Comparison of ENCODE assay signal across 9 mouse cellular contexts in the genomic region with DNA sequence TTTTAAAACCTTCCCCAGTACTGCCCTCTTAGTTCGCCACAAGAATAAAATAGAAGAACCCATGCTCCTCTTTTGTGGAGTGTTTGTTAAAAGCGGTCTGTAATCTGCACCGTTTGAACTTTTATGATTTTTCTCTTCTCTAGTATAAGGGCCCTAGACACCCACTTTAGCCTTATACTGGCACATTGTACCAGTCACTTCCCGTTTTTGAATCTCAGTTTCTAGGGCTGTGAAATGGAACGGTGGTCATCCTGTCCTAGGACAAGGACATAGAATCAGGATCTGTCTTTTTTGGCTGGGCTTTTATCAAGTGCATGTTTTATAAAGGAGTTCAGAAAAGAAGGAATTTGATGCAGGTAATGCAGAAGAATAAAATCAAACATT. TPM values are rescaled to one million over a fixed set of nuclear protein-coding genes. Genes with fewer than 3 reads are reported as not detected.
DNase-seq lines count a peak whose midpoint lies in the region; ATAC-seq and TF ChIP-seq lines count a peak whose summit lies in the region.
"Had no signal": no experiment of that assay in that cellular context is flagged by ENCODE, and none has a peak within 500 bp of the region (broad histone marks: within the 10 kb centered on the region; RNA-seq: fewer than 3 reads in every experiment).

No protein-coding gene starts in this region.

- peaks cover 20% of the 10 kb centered on the region for H3K4me1 ChIP-seq in heart, embryonic 16.5 days (ENCODE audit: control insufficient read depth, insufficient read depth, low read length)
- peaks cover 6 to 8% of the 10 kb centered on the region in 2 experiments for H3K4me1 ChIP-seq in MEL (ENCODE audit: control insufficient read depth in 1 of 2, insufficient read depth in 2 of 2, low read length in 2 of 2)
- peaks cover 7% of the 10 kb centered on the region for H3K4me1 ChIP-seq in heart, postnatal 0 days (ENCODE audit: control insufficient read depth, insufficient read depth)

- H3K4me2 ChIP-seq in heart, embryonic 16.5 days (ENCODE audit: low read depth, low read length): peak overlapping the region; percentile 77
- peak overlapping the region; percentile 67 for H3K4me2 ChIP-seq in heart, postnatal 0 days (ENCODE audit: low read depth, low read length)

- no peak for ATAC-seq in heart, embryonic 16.5 days (replicated peaks; ENCODE audit: extremely low read depth, insufficient read depth, low FRiP score)
- ATAC-seq in heart, postnatal 0 days (ENCODE audit: insufficient read depth, low read depth): no peak
- ATAC-seq in granulocyte monocyte progenitor cell, adult 5-6 weeks (replicated peaks; ENCODE audit: poor library complexity, severe bottlenecking): no peak

- 5% methylated on average over 5 of the region's 5 CpGs for WGBS in heart, embryonic 16.5 days
- WGBS in heart, postnatal 0 days: 9% methylated on average over 5 of the region's 5 CpGs
- WGBS in macrophage (ENCODE audit: missing documents): 3% methylated on average over 5 of the region's 5 CpGs

- TF ChIP-seq CTCF in MEL (IDR thresholded peaks at IDR 0.05 in 2 of 3, conservative IDR thresholded peaks at IDR 0.05 in 1 of 3; ENCODE audit: control insufficient read depth in 1 of 3, insufficient read depth in 1 of 3, low read depth in 2 of 3, low read length in 3 of 3, poor library complexity in 1 of 3, severe bottlenecking in 1 of 3): no peak
- TF ChIP-seq CTCF in heart, postnatal 0 days (IDR thresholded peaks at IDR 0.05; ENCODE audit: low read depth): no peak

- H3K4me3 ChIP-seq in heart, embryonic 16.5 days (ENCODE audit: low read length): peak overlapping the region; percentile 84
- peak overlapping the region; percentile 86 for H3K4me3 ChIP-seq in MEL (ENCODE audit: control insufficient read depth in 1 of 2, insufficient read depth in 1 of 2, low read depth in 2 of 2, low read length in 2 of 2)
- H3K4me3 ChIP-seq in heart, postnatal 0 days (ENCODE audit: low read depth, low read length): peak overlapping the region; percentile 65
- peak overlapping the region; percentile 78 for H3K4me3 ChIP-seq in macrophage (ENCODE audit: inconsistent target)

- peak overlapping the region; percentile 96 for H3K27ac ChIP-seq in heart, embryonic 16.5 days (ENCODE audit: low read length)
- H3K27ac ChIP-seq in MEL (ENCODE audit: control insufficient read depth, low read depth, low read length) (peak overlapping the region; percentile 83), macrophage (peak overlapping the region; percentile 90)
- peak overlapping the region; percentile 88 for H3K27ac ChIP-seq in heart, postnatal 0 days (ENCODE audit: low read depth)

- TF ChIP-seq RAD21 in MEL (IDR thresholded peaks at IDR 0.05; ENCODE audit: low read depth, low read length): no peak

- no peak for DNase-seq in heart, postnatal 10 days
- DNase-seq in MEL (ENCODE audit: low read depth, low spot score): no peak
- peak; percentile 77 for DNase-seq in heart, postnatal 0 days (ENCODE audit: low spot score)
- DNase-seq in testis, postnatal 10 days (ENCODE audit: low spot score): no peak
- no peak for DNase-seq in right cerebral cortex, adult 18-20 months

- no peak for TF ChIP-seq EP300 in MEL (IDR thresholded peaks at IDR 0.05; ENCODE audit: low read depth in 1 of 2, low read length in 2 of 2)
- no peak for TF ChIP-seq EP300 in heart, postnatal 0 days (IDR thresholded peaks at IDR 0.05; ENCODE audit: low read depth)

- no peaks in the 10 kb centered on the region for H3K27me3 ChIP-seq in heart, embryonic 16.5 days (ENCODE audit: control insufficient read depth, insufficient read depth, low read length)
- no peaks in the 10 kb centered on the region for H3K27me3 ChIP-seq in MEL (ENCODE audit: control insufficient read depth in 1 of 2, insufficient read depth in 2 of 2, low read length in 2 of 2)
- H3K27me3 ChIP-seq in heart, postnatal 0 days (ENCODE audit: control insufficient read depth, insufficient read depth, low read length): no peaks in the 10 kb centered on the region

- peaks cover 2% of the 10 kb centered on the region; the same call in 1 of the 2 replicates for H3K79me2 ChIP-seq in MEL (ENCODE audit: control insufficient read depth, insufficient read depth, low read length, poor library complexity)
- peaks cover 44% of the 10 kb centered on the region for H3K79me2 ChIP-seq in macrophage (ENCODE audit: inconsistent target)

- no peak for TF ChIP-seq POLR2A in MEL (IDR thresholded peaks at IDR 0.05; ENCODE audit: control insufficient read depth in 1 of 2, insufficient read depth in 1 of 2, low read depth in 1 of 2, low read length in 2 of 2, poor library complexity in 1 of 2)

- intact Hi-C loops in heart, postnatal 10 days (cut with DNase I): no loop called here

- no peaks in the 10 kb centered on the region for H3K9me3 ChIP-seq in heart, embryonic 16.5 days (replicated peaks; ENCODE audit: control insufficient read depth, low read length)
- no peaks in the 10 kb centered on the region for H3K9me3 ChIP-seq in MEL (replicated peaks; ENCODE audit: insufficient read depth, low read length)
- H3K9me3 ChIP-seq in heart, postnatal 0 days (replicated peaks; ENCODE audit: control insufficient read depth, low read length): no peaks in the 10 kb centered on the region

- peaks cover 3% of the 10 kb centered on the region for H3K36me3 ChIP-seq in heart, embryonic 16.5 days (ENCODE audit: control insufficient read depth, insufficient read depth)
- peaks cover 0 to 6% of the 10 kb centered on the region in 2 experiments; a peak in 2 of 4 replicates for H3K36me3 ChIP-seq in MEL (ENCODE audit: control insufficient read depth in 1 of 2, insufficient read depth in 2 of 2, low read length in 2 of 2)
- H3K36me3 ChIP-seq in heart, postnatal 0 days (replicated peaks; ENCODE audit: control insufficient read depth, insufficient read depth, low read length): peaks cover 18% of the 10 kb centered on the region
- peaks cover 20% of the 10 kb centered on the region for H3K36me3 ChIP-seq in macrophage (ENCODE audit: inconsistent target)

- H3K9ac ChIP-seq in heart, embryonic 16.5 days (ENCODE audit: low read length): peak overlapping the region; percentile 86
- H3K9ac ChIP-seq in MEL (ENCODE audit: control insufficient read depth, low read depth, low read length, poor library complexity, severe bottlenecking): peak overlapping the region; percentile 81
- H3K9ac ChIP-seq in heart, postnatal 0 days (replicated peaks; ENCODE audit: low read depth, low read length): peak overlapping the region; percentile 57

RNA-seq across cellular contexts. Expression of gene Casp9, which starts 0.7 kb away (rescaled TPM):
- 17.1 and 19.3 TPM in 2 replicates for polyA plus RNA-seq in heart, embryonic 16.5 days (2015; fragmentation: Nextera tagmentation; extraction: Ambion mirVana)
- total RNA-seq in heart, postnatal 10 days (2021): 10 to 100 TPM; 10.5 to 12.4 TPM
- 2.8 and 3.8 TPM in 2 replicates for total RNA-seq in MEL (2012; rRNA removed)
- polyA plus RNA-seq in MEL (2012; ENCODE audit: insufficient read depth in 1 of 2, insufficient read length in 2 of 2, low read depth in 1 of 2, low replicate concordance in 2 of 2, missing spikeins in 1 of 2) (1 to 10 TPM in 1 of 2 experiments, not detected in 1; 6.4 TPM), macrophage (2018) (16.4 to 31.0 TPM (median 27.3 TPM) in 3 replicates)
- 26.0 and 26.2 TPM in 2 replicates for total RNA-seq in heart, postnatal 0 days (2014; rRNA removed; ENCODE audit: low replicate concordance)
- 11.9 and 12.8 TPM in 2 replicates for polyA plus RNA-seq in heart, postnatal 0 days (2015; fragmentation: Nextera tagmentation; extraction: Ambion mirVana)
- 10 to 100 TPM in 17 of 26 experiments, 1 to 10 TPM in 9; 4.6 to 51.4 (median 18.5) TPM for total RNA-seq in macrophage (2018; cell fraction: chromatin; rRNA removed)
- total RNA-seq in macrophage (2018; cell fraction: cytosol; rRNA removed): 10 to 100 TPM; 13.7 to 45.3 (median 35.2) TPM
- 10 to 100 TPM; 10.6 to 49.3 (median 25.2) TPM for total RNA-seq in macrophage (2018; cell fraction: nucleus; rRNA removed)
- 11.5 and 12.8 TPM in 2 replicates for total RNA-seq in granulocyte monocyte progenitor cell, adult 5-6 weeks (2014; fragmentation: Nextera tagmentation)
- total RNA-seq in granulocyte monocyte progenitor cell, adult 5-6 weeks (2017): 8.7 and 11.1 TPM in 2 replicates

RNA-seq across cellular contexts. Expression of gene Dnajc16, which starts 3.4 kb away (rescaled TPM):
- polyA plus RNA-seq in heart, embryonic 16.5 days (2015; fragmentation: Nextera tagmentation; extraction: Ambion mirVana): 4.4 and 4.5 TPM in 2 replicates
- total RNA-seq in heart, postnatal 10 days (2021): 10 to 100 TPM; 17.6 to 18.0 TPM
- total RNA-seq in MEL (2012; rRNA removed): 3.2 and 3.4 TPM in 2 replicates
- polyA plus RNA-seq in MEL (2012; ENCODE audit: insufficient read depth in 1 of 2, insufficient read length in 2 of 2, low read depth in 1 of 2, low replicate concordance in 2 of 2, missing spikeins in 1 of 2): 1 to 10 TPM in 1 of 2 experiments, not detected in 1; 6.8 TPM
- 10.2 and 12.3 TPM in 2 replicates for total RNA-seq in heart, postnatal 0 days (2014; rRNA removed; ENCODE audit: low replicate concordance)
- 3.7 and 4.5 TPM in 2 replicates for polyA plus RNA-seq in heart, postnatal 0 days (2015; fragmentation: Nextera tagmentation; extraction: Ambion mirVana)
- total RNA-seq in macrophage (2018; cell fraction: chromatin; rRNA removed): 10 to 100 TPM in 20 of 26 experiments, 1 to 10 TPM in 6; 3.4 to 32.5 (median 18.0) TPM
- total RNA-seq in macrophage (2018; cell fraction: cytosol; rRNA removed): 10 to 100 TPM in 24 of 26 experiments, 1 to 10 TPM in 2; 7.6 to 19.4 (median 15.1) TPM
- total RNA-seq in macrophage (2018; cell fraction: nucleus; rRNA removed): 10 to 100 TPM in 25 of 26 experiments, 1 to 10 TPM in 1; 9.6 to 34.9 (median 24.6) TPM
- 10.2 to 13.9 TPM (median 12.2 TPM) in 3 replicates for polyA plus RNA-seq in macrophage (2018)
- total RNA-seq in granulocyte monocyte progenitor cell, adult 5-6 weeks (2014; fragmentation: Nextera tagmentation): 6.9 and 10.2 TPM in 2 replicates
- total RNA-seq in granulocyte monocyte progenitor cell, adult 5-6 weeks (2017): 4.3 and 9.2 TPM in 2 replicates

RNA-seq across cellular contexts. Expression of gene Cela2a, which starts 31.8 kb away (rescaled TPM):
- 0.63 TPM in 1 of 2 replicates, not detected in the other for polyA plus RNA-seq in heart, embryonic 16.5 days (2015; fragmentation: Nextera tagmentation; extraction: Ambion mirVana)
- under 1 TPM in 1 of 2 experiments, not detected in 1; 0.87 TPM for total RNA-seq in heart, postnatal 10 days (2021)
- not detected in 2 replicates for total RNA-seq in MEL (2012; rRNA removed)
- polyA plus RNA-seq in MEL (2012; ENCODE audit: insufficient read depth in 1 of 2, insufficient read length in 2 of 2, low read depth in 1 of 2, low replicate concordance in 2 of 2, missing spikeins in 1 of 2) (not detected), macrophage (2018) (not detected in 3 replicates)
- 2.1 TPM in 1 of 2 replicates, not detected in the other for total RNA-seq in heart, postnatal 0 days (2014; rRNA removed; ENCODE audit: low replicate concordance)
- 0.20 and 0.21 TPM in 2 replicates for polyA plus RNA-seq in heart, postnatal 0 days (2015; fragmentation: Nextera tagmentation; extraction: Ambion mirVana)
- not detected for total RNA-seq in macrophage (2018; cell fraction: chromatin; rRNA removed)
- not detected for total RNA-seq in macrophage (2018; cell fraction: cytosol; rRNA removed)
- total RNA-seq in macrophage (2018; cell fraction: nucleus; rRNA removed): not detected
- not detected in 2 replicates for total RNA-seq in granulocyte monocyte progenitor cell, adult 5-6 weeks (2014; fragmentation: Nextera tagmentation)
- not detected in 2 replicates for total RNA-seq in granulocyte monocyte progenitor cell, adult 5-6 weeks (2017)
- total RNA-seq: gastrocnemius, postnatal 4 days had no signal

RNA-seq across cellular contexts. Expression of gene Agmat, which starts 47.7 kb away (rescaled TPM):
- 0.71 and 1.2 TPM in 2 replicates for polyA plus RNA-seq in heart, embryonic 16.5 days (2015; fragmentation: Nextera tagmentation; extraction: Ambion mirVana)
- total RNA-seq in heart, postnatal 10 days (2021): under 1 TPM; 0.48 to 0.79 TPM
- 0.12 TPM in 1 of 2 replicates, not detected in the other for total RNA-seq in MEL (2012; rRNA removed)
- polyA plus RNA-seq in MEL (2012; ENCODE audit: insufficient read depth in 1 of 2, insufficient read length in 2 of 2, low read depth in 1 of 2, low replicate concordance in 2 of 2, missing spikeins in 1 of 2): under 1 TPM in 1 of 2 experiments, not detected in 1; 0.07 TPM
- 1.5 TPM in 1 of 2 replicates, not detected in the other for total RNA-seq in heart, postnatal 0 days (2014; rRNA removed; ENCODE audit: low replicate concordance)
- polyA plus RNA-seq in heart, postnatal 0 days (2015; fragmentation: Nextera tagmentation; extraction: Ambion mirVana): 0.82 and 1.1 TPM in 2 replicates
- not detected for total RNA-seq in macrophage (2018; cell fraction: chromatin; rRNA removed)
- total RNA-seq in macrophage (2018; cell fraction: cytosol; rRNA removed): not detected
- total RNA-seq in macrophage (2018; cell fraction: nucleus; rRNA removed): not detected
- polyA plus RNA-seq in macrophage (2018): not detected in 3 replicates
- total RNA-seq in granulocyte monocyte progenitor cell, adult 5-6 weeks (2014; fragmentation: Nextera tagmentation): not detected in 2 replicates
- total RNA-seq in granulocyte monocyte progenitor cell, adult 5-6 weeks (2017): not detected in 2 replicates

RNA-seq across cellular contexts. Expression of gene Ctrc, which starts 52.0 kb away (rescaled TPM):
- not detected in 2 replicates for polyA plus RNA-seq in heart, embryonic 16.5 days (2015; fragmentation: Nextera tagmentation; extraction: Ambion mirVana)
- not detected for total RNA-seq in heart, postnatal 10 days (2021)
- total RNA-seq in MEL (2012; rRNA removed): not detected in 2 replicates
- polyA plus RNA-seq in MEL (2012; ENCODE audit: insufficient read depth in 1 of 2, insufficient read length in 2 of 2, low read depth in 1 of 2, low replicate concordance in 2 of 2, missing spikeins in 1 of 2) (not detected), macrophage (2018) (not detected in 3 replicates)
- not detected in 2 replicates for total RNA-seq in heart, postnatal 0 days (2014; rRNA removed; ENCODE audit: low replicate concordance)
- polyA plus RNA-seq in heart, postnatal 0 days (2015; fragmentation: Nextera tagmentation; extraction: Ambion mirVana): not detected in 2 replicates
- total RNA-seq in macrophage (2018; cell fraction: chromatin; rRNA removed): not detected
- not detected for total RNA-seq in macrophage (2018; cell fraction: cytosol; rRNA removed)
- total RNA-seq in macrophage (2018; cell fraction: nucleus; rRNA removed): not detected
- not detected in 2 replicates for total RNA-seq in granulocyte monocyte progenitor cell, adult 5-6 weeks (2014; fragmentation: Nextera tagmentation)
- total RNA-seq in granulocyte monocyte progenitor cell, adult 5-6 weeks (2017): not detected in 2 replicates
- total RNA-seq: gastrocnemius, postnatal 4 days had no signal
